Mouse (Mus musculus) thymus, adult 2 months (tissue): Measurements from ENCODE around the gene Ppp1r13b.

Experiments used
- CTCF ChIP-seq: fragments of 200-500 bp; IDR thresholded peaks from 2 replicates; pipeline ENCODE4 v1.5.1; 2012; ENCODE audit warnings: mild to moderate bottlenecking, control low read depth, low read length, moderate library complexity, borderline replicate concordance; ENCODE audit not compliant: control insufficient read depth, poor library complexity, insufficient read depth; ENCODE audit errors: extremely low read depth
- POLR2A ChIP-seq: fragments of 200-500 bp; IDR thresholded peaks from 2 replicates; pipeline ENCODE4 v1.6.1; 2012; ENCODE audit warnings: mild to moderate bottlenecking, low read length, control low read depth, moderate library complexity; ENCODE audit not compliant: control insufficient read depth, poor library complexity, insufficient read depth; ENCODE audit errors: extremely low read depth

GRCm38 (mm10) chr12:111927338-111927737 lies 19.4 kb upstream of the Ppp1r13b start:
- TF ChIP-seq CTCF (no peak), POLR2A (no peak)
